Mouse (Mus musculus) myocyte (in vitro differentiated cells): ENCODE data around the gene Zmat3. TPM values are rescaled to one million over a fixed set of nuclear protein-coding genes. Genes with fewer than 3 reads are reported as not detected.
A peak's percentile ranks its signal among the peaks of the same experiment; 100 is the strongest.

Source experiments
- H3K27me3 ChIP-seq: one replicate; pipeline ENCODE4 v1.6.1; 2011; ENCODE audit not compliant: control insufficient read depth, insufficient read depth, insufficient read length
- H3K36me3 ChIP-seq: one replicate; pipeline ENCODE4 v1.6.1; 2011; ENCODE audit not compliant: control insufficient read depth, insufficient read depth
- H3K4me2 ChIP-seq: one replicate; pipeline ENCODE4 v1.6.1; 2011; ENCODE audit warnings: low read depth, control low read depth
- H3K4me3 ChIP-seq: one replicate; pipeline ENCODE4 v1.5.1; 2011; ENCODE audit warnings: mild to moderate bottlenecking, control low read depth, moderate library complexity
- H3K79me2 ChIP-seq: one replicate; pipeline ENCODE4 v1.6.1; 2011; ENCODE audit not compliant: control insufficient read depth, insufficient read depth
- H3ac ChIP-seq: one replicate; pipeline ENCODE4 v1.6.1; 2011; ENCODE audit not compliant: control insufficient read depth, insufficient read length
- CEBPB ChIP-seq: IDR thresholded peaks from 2 replicates; pipeline ENCODE4 v1.6.1; 2011; ENCODE audit warnings: mild to moderate bottlenecking, moderate library complexity; ENCODE audit not compliant: poor library complexity, insufficient read depth, severe bottlenecking
- E2F4 ChIP-seq: IDR thresholded peaks from one replicate; pipeline ENCODE4 v1.6.1; 2011; ENCODE audit warnings: mild to moderate bottlenecking, control low read depth, moderate library complexity; ENCODE audit not compliant: insufficient read depth
- MAX ChIP-seq: IDR thresholded peaks from one replicate; pipeline ENCODE4 v1.6.1; 2011; ENCODE audit warnings: low read depth, mild to moderate bottlenecking, control low read depth
- MYOD1 ChIP-seq, 3 experiments: IDR thresholded peaks; one replicate each; pipeline ENCODE4 v1.6.1; 2011; ENCODE audit warnings: control low read depth in 2 of 3, low read depth in 2 of 3, mild to moderate bottlenecking in 2 of 3, moderate library complexity in 1 of 3; ENCODE audit not compliant: insufficient read length in 2 of 3, control insufficient read depth in 1 of 3
- MYOG ChIP-seq, 3 experiments: IDR thresholded peaks; one replicate each; pipeline ENCODE4 v1.6.1; 2011; ENCODE audit warnings: control low read depth in 2 of 3, low read depth in 2 of 3, mild to moderate bottlenecking in 2 of 3; ENCODE audit not compliant: insufficient read length in 2 of 3, control insufficient read depth in 1 of 3, insufficient read depth in 1 of 3
- POLR2A ChIP-seq: IDR thresholded peaks from one replicate; pipeline ENCODE4 v1.6.1; 2011; ENCODE audit warnings: low read depth, mild to moderate bottlenecking, control low read depth, moderate library complexity; ENCODE audit not compliant: insufficient read length
- POLR2AphosphoS2 ChIP-seq: IDR thresholded peaks from one replicate; pipeline ENCODE4 v1.6.1; 2011; ENCODE audit warnings: low read depth, control low read depth; ENCODE audit not compliant: insufficient read length
- REST ChIP-seq: IDR thresholded peaks from one replicate; pipeline ENCODE4 v1.6.1; 2011; ENCODE audit warnings: mild to moderate bottlenecking, control low read depth, moderate library complexity; ENCODE audit not compliant: insufficient read depth, insufficient read length
- SRF ChIP-seq: IDR thresholded peaks from one replicate; pipeline ENCODE4 v1.6.1; 2011; ENCODE audit warnings: low read depth; ENCODE audit not compliant: control insufficient read depth, insufficient read length
- TCF12 ChIP-seq: IDR thresholded peaks from one replicate; pipeline ENCODE4 v1.6.1; 2011; ENCODE audit warnings: mild to moderate bottlenecking, control low read depth; ENCODE audit not compliant: poor library complexity, insufficient read depth, severe bottlenecking
- TCF3 ChIP-seq: IDR thresholded peaks from one replicate; pipeline ENCODE4 v1.6.1; 2011; ENCODE audit warnings: low read depth, control low read depth; ENCODE audit not compliant: insufficient read length
- USF1 ChIP-seq: IDR thresholded peaks from one replicate; pipeline ENCODE4 v1.6.1; 2011; ENCODE audit warnings: low read depth, mild to moderate bottlenecking, control low read depth, moderate library complexity
- polyA plus RNA-seq: library from polyadenylated mRNA; unstranded; fragments of >200 nt; fragmentation: generic; extraction: Trizol; gene quantifications from one replicate; pipeline ENCODE4 v1.2.1, GENCODE M21; 2012; ENCODE audit warnings: missing spikeins

Zmat3 gene
- polyA plus RNA-seq, 1 experiment, result 13.0 TPM

DNA sequence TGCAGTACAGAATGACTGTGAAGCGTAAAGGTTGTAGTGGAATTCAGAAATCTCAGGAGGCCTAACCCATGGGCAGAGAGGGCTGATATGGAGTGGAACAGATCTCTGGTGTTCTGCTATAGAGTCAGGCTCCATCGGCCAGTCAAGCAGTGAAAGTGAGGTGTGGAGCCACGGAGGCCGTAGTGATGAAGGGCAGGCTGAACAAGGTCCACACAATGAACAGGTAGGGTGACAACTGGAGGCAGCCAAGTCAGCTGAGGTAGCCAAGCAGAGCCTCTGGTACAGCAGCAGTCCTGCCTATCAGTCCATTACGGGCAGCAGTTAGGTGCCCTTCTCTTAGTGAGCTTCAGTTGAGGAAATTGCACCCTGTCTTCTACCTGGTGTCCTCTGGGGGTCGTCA, 7.4 kb upstream of the Zmat3 start:
- no peaks in the 10 kb centered on the region for H3K79me2 ChIP-seq
- H3K36me3 ChIP-seq, result no peaks in the 10 kb centered on the region
- no peak overlapping the region for H3K4me2 ChIP-seq
- no peak overlapping the region for H3ac ChIP-seq
- H3K4me3 ChIP-seq, result no peak overlapping the region
- no peak for TF ChIP-seq CEBPB
- no peak for TF ChIP-seq MAX
- no peaks in the 10 kb centered on the region for H3K27me3 ChIP-seq

DNA sequence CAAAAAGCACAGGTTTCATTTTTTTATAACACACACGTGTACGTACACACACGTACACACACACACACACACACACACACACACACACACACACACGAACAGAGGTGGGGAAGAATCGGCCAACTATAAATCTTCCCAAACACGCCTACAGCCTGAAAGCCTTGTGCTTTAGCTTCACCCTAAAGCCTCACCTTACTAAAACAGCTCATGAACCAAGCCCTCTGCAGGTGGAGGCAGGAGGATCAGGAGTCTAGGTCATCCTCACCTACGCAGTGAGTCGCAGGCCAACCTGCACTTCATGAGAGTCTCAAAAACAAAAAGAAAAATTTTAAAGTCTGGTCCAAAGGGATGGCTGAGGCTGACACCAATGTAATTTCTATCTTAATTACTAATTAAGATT, 6.7 kb upstream of the Zmat3 start:
- no peak overlapping the region for H3K4me3 ChIP-seq
- no peaks in the 10 kb centered on the region for H3K36me3 ChIP-seq

DNA sequence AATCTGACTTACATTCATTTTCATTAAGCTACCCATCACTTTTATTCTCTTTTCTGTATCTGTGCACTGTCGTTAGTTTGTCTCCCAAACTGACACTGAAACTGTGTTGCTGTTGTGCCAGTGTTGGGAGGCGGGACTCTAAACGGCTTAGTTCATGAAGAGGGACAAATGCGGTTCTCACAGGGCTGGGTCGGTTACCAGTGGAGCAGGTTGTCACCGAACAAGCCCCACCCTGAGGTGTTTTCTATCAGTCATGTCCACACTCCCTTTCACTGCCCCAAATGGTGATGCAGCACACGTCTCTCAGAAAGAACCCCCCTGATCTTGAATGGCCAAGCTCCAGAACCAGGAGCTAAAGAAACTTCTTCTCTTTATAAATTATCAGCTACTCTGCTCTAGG, 6.1 kb upstream of the Zmat3 start:
- H3K4me2 ChIP-seq, result no peak overlapping the region
- no peak overlapping the region for H3K4me3 ChIP-seq
- H3K79me2 ChIP-seq, result no peaks in the 10 kb centered on the region
- no peak overlapping the region for H3ac ChIP-seq
- TF ChIP-seq MYOG (IDR thresholded peaks at IDR 0.05; ENCODE audit: control insufficient read depth in 1 of 3, insufficient read depth in 1 of 3, insufficient read length in 2 of 3, low read depth in 2 of 3) (no peak), POLR2AphosphoS2 (no peak), SRF (no peak), E2F4 (no peak), CEBPB (no peak), MYOD1 (IDR thresholded peaks at IDR 0.05; ENCODE audit: control insufficient read depth in 1 of 3, insufficient read length in 2 of 3, low read depth in 2 of 3) (no peak), USF1 (no peak), REST (no peak), TCF12 (no peak), TCF3 (no peak), POLR2A (no peak), MAX (no peak)
- H3K36me3 ChIP-seq, result no peaks in the 10 kb centered on the region
- H3K27me3 ChIP-seq, result no peaks in the 10 kb centered on the region

More for the DNA sequence above, 6.7 kb upstream of the Zmat3 start:
- Histone ChIP-seq H3K27me3 (no peaks in the 10 kb centered on the region), H3K4me2 (no peak overlapping the region), H3ac (no peak overlapping the region), H3K79me2 (no peaks in the 10 kb centered on the region)
- TF ChIP-seq POLR2A (no peak), USF1 (no peak), SRF (no peak), MYOG (IDR thresholded peaks at IDR 0.05; ENCODE audit: control insufficient read depth in 1 of 3, insufficient read depth in 1 of 3, insufficient read length in 2 of 3, low read depth in 2 of 3) (no peak), TCF3 (no peak), CEBPB (no peak), MAX (no peak), TCF12 (no peak), E2F4 (no peak), REST (no peak), MYOD1 (IDR thresholded peaks at IDR 0.05; ENCODE audit: control insufficient read depth in 1 of 3, insufficient read length in 2 of 3, low read depth in 2 of 3) (no peak)

DNA sequence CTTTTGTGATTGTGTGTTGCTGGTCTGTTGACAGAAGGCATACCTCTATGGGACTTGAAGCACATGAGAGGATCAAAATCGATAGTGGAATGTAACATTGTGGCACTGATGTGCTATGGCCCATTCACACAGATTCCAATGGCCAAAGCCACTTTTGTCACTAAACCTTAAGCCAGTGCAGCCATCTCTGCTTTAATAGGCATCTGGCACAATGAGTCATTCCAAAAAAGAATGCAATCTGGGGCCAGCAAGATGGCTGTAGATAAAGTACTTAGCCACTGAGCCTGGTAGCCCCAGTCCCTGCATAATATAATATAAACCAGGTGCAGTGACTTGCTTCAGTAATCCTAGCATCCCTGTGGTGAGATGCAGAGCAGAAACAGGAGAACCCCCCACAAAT, 1.7 kb upstream of the Zmat3 start:
- Histone ChIP-seq H3K4me3 (no peak overlapping the region), H3K4me2 (no peak overlapping the region), H3K27me3 (no peaks in the 10 kb centered on the region), H3K79me2 (peaks cover 25% of the 10 kb centered on the region), H3K36me3 (no peaks in the 10 kb centered on the region), H3ac (no peak overlapping the region)
- no peak for TF ChIP-seq SRF
- TF ChIP-seq TCF3, result no peak
- TF ChIP-seq MAX, result no peak
- TF ChIP-seq POLR2AphosphoS2, result no peak
- no peak for TF ChIP-seq USF1
- no peak for TF ChIP-seq E2F4
- no peak for TF ChIP-seq POLR2A
- TF ChIP-seq MYOD1 (IDR thresholded peaks at IDR 0.05; ENCODE audit: control insufficient read depth in 1 of 3, insufficient read length in 2 of 3, low read depth in 2 of 3), result no peak
- no peak for TF ChIP-seq REST
- no peak for TF ChIP-seq TCF12
- TF ChIP-seq CEBPB, result no peak
- no peak for TF ChIP-seq MYOG (IDR thresholded peaks at IDR 0.05; ENCODE audit: control insufficient read depth in 1 of 3, insufficient read depth in 1 of 3, insufficient read length in 2 of 3, low read depth in 2 of 3)

DNA sequence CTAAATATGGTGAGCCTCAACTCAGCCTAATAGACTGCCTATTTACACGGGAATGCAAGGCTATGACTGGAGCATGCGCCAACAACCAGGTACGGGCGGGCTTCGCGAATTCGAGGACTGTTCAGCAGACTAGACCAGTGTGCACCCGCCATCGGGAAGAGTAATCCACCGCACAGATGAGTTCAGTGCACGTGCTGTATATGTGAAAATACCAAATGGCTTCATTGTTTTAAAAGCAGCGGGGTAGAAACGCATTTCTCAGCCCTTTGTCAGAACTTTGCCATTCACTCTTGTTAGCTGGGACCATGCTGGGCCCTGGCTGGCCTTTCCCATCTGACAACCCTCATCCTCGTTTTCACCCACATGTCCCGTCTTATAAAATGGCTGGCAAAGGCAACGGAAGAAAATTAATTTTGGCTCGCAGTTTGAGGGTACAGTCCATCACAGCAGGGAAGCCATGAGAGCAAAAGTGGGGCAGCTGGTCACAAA, 476 bp upstream of the Zmat3 start:
- no peaks in the 10 kb centered on the region for H3K36me3 ChIP-seq
- H3K79me2 ChIP-seq, result peaks cover 37% of the 10 kb centered on the region
- peak overlapping the region; percentile 73 for H3K4me3 ChIP-seq
- H3ac ChIP-seq, result no peak overlapping the region
- TF ChIP-seq USF1, result no peak
- peak overlapping the region; percentile 76 for H3K4me2 ChIP-seq
- no peaks in the 10 kb centered on the region for H3K27me3 ChIP-seq
